Mouse (Mus musculus): ENCODE measurements around the gene Vps13a. TPM values are rescaled to one million over a fixed set of nuclear protein-coding genes. Genes with fewer than 3 reads are reported as not detected.

The Vps13a gene
- total RNA-seq, 1 experiment = 25.7 TPM

DNA sequence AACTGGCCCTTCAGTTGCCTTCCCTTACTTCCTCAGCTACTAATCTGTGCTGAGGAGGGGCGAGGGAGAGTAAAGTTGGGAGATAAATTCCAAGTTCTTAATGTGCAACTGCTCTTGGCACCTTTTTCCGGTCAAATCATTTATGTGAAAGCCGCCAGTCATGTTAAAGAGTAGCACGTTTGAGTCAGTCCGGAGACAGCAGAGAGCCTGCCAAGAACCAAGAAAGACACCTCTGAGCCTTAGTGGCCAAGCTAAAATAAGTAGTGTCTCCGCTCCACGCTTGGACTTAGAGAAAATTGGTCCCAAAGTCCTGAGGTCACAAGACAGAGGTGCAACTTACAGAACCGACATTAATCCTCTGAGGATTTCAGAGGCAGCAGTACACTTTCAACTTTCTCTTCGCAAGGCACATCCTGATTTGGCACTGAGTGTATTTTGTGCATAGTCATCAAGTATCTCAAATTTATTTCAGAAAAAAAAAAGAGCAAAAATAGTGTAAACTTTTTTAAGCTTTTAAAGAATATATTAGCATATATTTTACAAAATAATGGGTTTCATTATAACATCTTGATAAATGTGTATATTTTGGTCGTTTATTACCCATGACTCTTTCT is 780 bp upstream of the Vps13a start:
- Histone ChIP-seq H3K4me3 (ENCODE audit: insufficient read depth in 1 of 2, low read depth in 1 of 2, low read length in 2 of 2, poor library complexity in 1 of 2, severe bottlenecking in 1 of 2) (peak overlapping the region; percentile 81 to 92), H3K9ac (ENCODE audit: insufficient read depth, low read depth, low read length, poor library complexity, severe bottlenecking) (peak overlapping the region; percentile 83), H3K27ac (ENCODE audit: insufficient read depth, low read depth, low read length, poor library complexity, severe bottlenecking) (no peak overlapping the region), H3K9me3 (ENCODE audit: control insufficient read depth, insufficient read depth, low read depth, low read length) (no peaks in the 10 kb centered on the region), H3K4me1 (ENCODE audit: control insufficient read depth in 2 of 2, insufficient read depth in 2 of 2, low read length in 2 of 2, poor library complexity in 1 of 2) (no peaks in the 10 kb centered on the region; a peak in 1 of 4 replicates), H3K36me3 (ENCODE audit: control insufficient read depth, insufficient read depth, low read length, poor library complexity, severe bottlenecking) (no peaks in the 10 kb centered on the region)
- TF ChIP-seq CHD2 (IDR thresholded peaks at IDR 0.05; ENCODE audit: low read depth, low read length) (no peak), MAFK (IDR thresholded peaks at IDR 0.05; ENCODE audit: insufficient read depth, low read depth, low read length) (no peak), HCFC1 (IDR thresholded peaks at IDR 0.05; ENCODE audit: borderline replicate concordance, insufficient read depth, low read length) (no peak)
- in situ Hi-C loops (cut with MboI; ENCODE audit: low sequenced_read_pairs in 2 of 2, unreplicated experiment in 2 of 2) = no loop called here
- DNase-seq (ENCODE audit: low read depth, low spot score) = no peak

DNA sequence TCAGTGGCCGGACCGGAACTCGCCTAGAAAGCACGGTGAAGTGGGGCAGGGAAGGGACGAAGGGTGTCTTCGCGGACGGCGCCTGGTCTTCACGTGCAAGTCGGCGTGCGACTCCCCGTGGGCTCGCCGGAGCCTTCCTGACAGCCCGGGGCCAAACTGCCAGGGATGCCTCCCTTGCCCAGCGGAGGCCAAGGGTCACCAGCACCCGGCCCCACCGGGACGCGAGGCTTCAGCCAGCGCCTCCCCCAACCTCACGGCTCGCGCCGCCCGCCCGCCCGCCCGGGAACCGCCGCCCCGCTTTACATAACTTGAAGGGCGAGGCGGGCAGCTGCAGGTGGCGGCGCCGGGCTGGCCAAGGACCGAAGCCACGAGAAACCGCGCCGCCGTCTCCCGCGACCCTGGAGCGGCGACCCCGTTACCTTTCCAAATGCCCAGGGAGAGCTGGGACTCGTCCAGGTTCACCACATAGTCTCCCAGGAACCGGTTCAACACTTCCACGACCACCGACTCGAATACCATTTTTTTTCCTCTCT is 416 bp downstream of the Vps13a start:
- H3K27ac ChIP-seq (ENCODE audit: insufficient read depth, low read depth, low read length, poor library complexity, severe bottlenecking) = no peak overlapping the region
- in situ Hi-C loops (cut with MboI; ENCODE audit: low sequenced_read_pairs in 2 of 2, unreplicated experiment in 2 of 2) = no loop called here
- H3K4me1 ChIP-seq (ENCODE audit: control insufficient read depth in 2 of 2, insufficient read depth in 2 of 2, low read length in 2 of 2, poor library complexity in 1 of 2) = no peaks in the 10 kb centered on the region; a peak in 1 of 4 replicates
- DNase-seq (ENCODE audit: low read depth, low spot score) = no peak
- peak overlapping the region; percentile 92 for H3K9ac ChIP-seq (ENCODE audit: insufficient read depth, low read depth, low read length, poor library complexity, severe bottlenecking)
- TF ChIP-seq CHD2 (IDR thresholded peaks at IDR 0.05; ENCODE audit: low read depth, low read length) (no peak), ZC3H11A (IDR thresholded peaks at IDR 0.05; ENCODE audit: borderline replicate concordance, low read depth, low read length) (no peak), HCFC1 (IDR thresholded peaks at IDR 0.05; ENCODE audit: borderline replicate concordance, insufficient read depth, low read length) (no peak), ZNF384 (IDR thresholded peaks at IDR 0.05; ENCODE audit: low read depth, low read length) (no peak), MAFK (IDR thresholded peaks at IDR 0.05; ENCODE audit: insufficient read depth, low read depth, low read length) (no peak)
- peak overlapping the region; percentile 85 to 92 for H3K4me3 ChIP-seq (ENCODE audit: insufficient read depth in 1 of 2, low read depth in 1 of 2, low read length in 2 of 2, poor library complexity in 1 of 2, severe bottlenecking in 1 of 2)
- H3K9me3 ChIP-seq (ENCODE audit: control insufficient read depth, insufficient read depth, low read depth, low read length) = no peaks in the 10 kb centered on the region
- H3K36me3 ChIP-seq (ENCODE audit: control insufficient read depth, insufficient read depth, low read length, poor library complexity, severe bottlenecking) = no peaks in the 10 kb centered on the region

GRCm38 (mm10) chr19:16779786-16780185 is 947 bp downstream of the Vps13a start:
- DNase-seq (ENCODE audit: low read depth, low spot score) = no peak
- Histone ChIP-seq H3K27ac (ENCODE audit: insufficient read depth, low read depth, low read length, poor library complexity, severe bottlenecking) (no peak overlapping the region), H3K9ac (ENCODE audit: insufficient read depth, low read depth, low read length, poor library complexity, severe bottlenecking) (peak overlapping the region; percentile 92; the same call in 1 of the 2 replicates), H3K9me3 (ENCODE audit: control insufficient read depth, insufficient read depth, low read depth, low read length) (no peaks in the 10 kb centered on the region), H3K36me3 (ENCODE audit: control insufficient read depth, insufficient read depth, low read length, poor library complexity, severe bottlenecking) (no peaks in the 10 kb centered on the region), H3K4me1 (ENCODE audit: control insufficient read depth in 2 of 2, insufficient read depth in 2 of 2, low read length in 2 of 2, poor library complexity in 1 of 2) (no peaks in the 10 kb centered on the region; a peak in 1 of 4 replicates), H3K4me3 (ENCODE audit: insufficient read depth in 1 of 2, low read depth in 1 of 2, low read length in 2 of 2, poor library complexity in 1 of 2, severe bottlenecking in 1 of 2) (peak overlapping the region; percentile 85 to 92)
- TF ChIP-seq MAFK (IDR thresholded peaks at IDR 0.05; ENCODE audit: insufficient read depth, low read depth, low read length) (no peak), ZC3H11A (IDR thresholded peaks at IDR 0.05; ENCODE audit: borderline replicate concordance, low read depth, low read length) (no peak), ZNF384 (IDR thresholded peaks at IDR 0.05; ENCODE audit: low read depth, low read length) (no peak), CHD2 (IDR thresholded peaks at IDR 0.05; ENCODE audit: low read depth, low read length) (no peak), HCFC1 (IDR thresholded peaks at IDR 0.05; ENCODE audit: borderline replicate concordance, insufficient read depth, low read length) (no peak)
- in situ Hi-C loops (cut with MboI; ENCODE audit: low sequenced_read_pairs in 2 of 2, unreplicated experiment in 2 of 2) = no loop called here

- no peak for DNase-seq (ENCODE audit: low read depth, low spot score)
- H3K36me3 ChIP-seq (ENCODE audit: control insufficient read depth, insufficient read depth, low read length, poor library complexity, severe bottlenecking) = no peaks in the 10 kb centered on the region
- H3K4me1 ChIP-seq (ENCODE audit: control insufficient read depth in 2 of 2, insufficient read depth in 2 of 2, low read length in 2 of 2, poor library complexity in 1 of 2) = no peaks in the 10 kb centered on the region; a peak in 1 of 4 replicates
- in situ Hi-C loops (cut with MboI; ENCODE audit: low sequenced_read_pairs in 2 of 2, unreplicated experiment in 2 of 2) = no loop called here
- H3K9me3 ChIP-seq (ENCODE audit: control insufficient read depth, insufficient read depth, low read depth, low read length) = no peaks in the 10 kb centered on the region
- no peak overlapping the region for H3K4me3 ChIP-seq (ENCODE audit: insufficient read depth in 1 of 2, low read depth in 1 of 2, low read length in 2 of 2, poor library complexity in 1 of 2, severe bottlenecking in 1 of 2)
- no peak overlapping the region for H3K9ac ChIP-seq (ENCODE audit: insufficient read depth, low read depth, low read length, poor library complexity, severe bottlenecking)
- H3K27ac ChIP-seq (ENCODE audit: insufficient read depth, low read depth, low read length, poor library complexity, severe bottlenecking) = no peak overlapping the region
- TF ChIP-seq HCFC1 (IDR thresholded peaks at IDR 0.05; ENCODE audit: borderline replicate concordance, insufficient read depth, low read length) (no peak), ZNF384 (IDR thresholded peaks at IDR 0.05; ENCODE audit: low read depth, low read length) (no peak), CHD2 (IDR thresholded peaks at IDR 0.05; ENCODE audit: low read depth, low read length) (no peak), MAFK (IDR thresholded peaks at IDR 0.05; ENCODE audit: insufficient read depth, low read depth, low read length) (no peak), ZC3H11A (IDR thresholded peaks at IDR 0.05; ENCODE audit: borderline replicate concordance, low read depth, low read length) (no peak)
Measured at GRCm38 (mm10) chr19:16779281-16779680, 1.5 kb downstream of the Vps13a start.

Measured in ES-E14 (cell line).